In genomic region chr1:72809304-72809703, GRCm38 (mm10) we compare ENCODE assay signal across 24 mouse cellular contexts. TPM values are rescaled to one million over a fixed set of nuclear protein-coding genes. Genes with fewer than 3 reads are reported as not detected.
DNase-seq lines count a peak whose midpoint lies in the region; ATAC-seq and TF ChIP-seq lines count a peak whose summit lies in the region.
"Had no signal": no experiment of that assay in that cellular context is flagged by ENCODE, and none has a peak within 500 bp of the region (broad histone marks: within the 10 kb centered on the region; RNA-seq: fewer than 3 reads in every experiment).

No protein-coding gene starts in this region.

- peaks cover 14% of the 10 kb centered on the region; the same call in 1 of the 2 replicates for H3K9me3 ChIP-seq in forebrain, embryonic 10.5 days
- H3K9me3 ChIP-seq in forebrain, postnatal 0 days (ENCODE audit: low read length) = no peaks in the 10 kb centered on the region
- no peaks in the 10 kb centered on the region for H3K9me3 ChIP-seq in liver, embryonic 15.5 days (replicated peaks)
- H3K9me3 ChIP-seq in liver, postnatal 0 days (ENCODE audit: low read length) = no peaks in the 10 kb centered on the region
- H3K9me3 ChIP-seq: embryonic facial prominence, embryonic 12.5 days; G1E had no signal

- H3K27ac ChIP-seq in forebrain, embryonic 10.5 days = peak overlapping the region; percentile 53; the same call in 1 of the 2 replicates
- no peak overlapping the region for H3K27ac ChIP-seq in forebrain, postnatal 0 days (ENCODE audit: low read depth, low read length)
- no peak overlapping the region for H3K27ac ChIP-seq in liver, embryonic 15.5 days (replicated peaks)
- peak overlapping the region; percentile 82 for H3K27ac ChIP-seq in liver, postnatal 0 days (ENCODE audit: low read depth)
- H3K27ac ChIP-seq: embryonic facial prominence, embryonic 10.5 days; embryonic facial prominence, embryonic 12.5 days; forebrain, embryonic 12.5 days had no signal

- no peaks in the 10 kb centered on the region for H3K36me3 ChIP-seq in forebrain, embryonic 10.5 days (replicated peaks)
- no peaks in the 10 kb centered on the region for H3K36me3 ChIP-seq in forebrain, postnatal 0 days (ENCODE audit: insufficient read depth)
- no peaks in the 10 kb centered on the region for H3K36me3 ChIP-seq in liver, embryonic 15.5 days (replicated peaks)
- H3K36me3 ChIP-seq in liver, postnatal 0 days (replicated peaks; ENCODE audit: insufficient read depth, low read length) = no peaks in the 10 kb centered on the region
- H3K36me3 ChIP-seq: embryonic facial prominence, embryonic 10.5 days; embryonic facial prominence, embryonic 12.5 days; forebrain, embryonic 12.5 days; G1E had no signal

- H3K4me3 ChIP-seq in forebrain, embryonic 10.5 days = no peak overlapping the region
- H3K4me3 ChIP-seq in forebrain, postnatal 0 days (ENCODE audit: low read depth, low read length) = no peak overlapping the region
- H3K4me3 ChIP-seq in liver, embryonic 15.5 days (replicated peaks) = no peak overlapping the region
- H3K4me3 ChIP-seq in liver, postnatal 0 days (ENCODE audit: low read depth, low read length) = no peak overlapping the region
- H3K4me3 ChIP-seq: embryonic facial prominence, embryonic 10.5 days; embryonic facial prominence, embryonic 12.5 days; forebrain, embryonic 12.5 days had no signal

- H3K27me3 ChIP-seq in forebrain, embryonic 10.5 days (ENCODE audit: poor library complexity, severe bottlenecking) = no peaks in the 10 kb centered on the region
- no peaks in the 10 kb centered on the region for H3K27me3 ChIP-seq in forebrain, postnatal 0 days (ENCODE audit: insufficient read depth, low read length)
- H3K27me3 ChIP-seq in liver, embryonic 15.5 days = no peaks in the 10 kb centered on the region
- H3K27me3 ChIP-seq in liver, postnatal 0 days (ENCODE audit: insufficient read depth, low read length) = no peaks in the 10 kb centered on the region
- H3K27me3 ChIP-seq: CH12.LX; embryonic facial prominence, embryonic 12.5 days; forebrain, embryonic 12.5 days; Patski had no signal

- no peak for DNase-seq in forebrain, embryonic 10.5 days (ENCODE audit: extremely low spot score, low spot score)
- DNase-seq in forebrain, postnatal 0 days = no peak
- DNase-seq in liver = no peak
- DNase-seq in liver, postnatal 0 days = peak; percentile 46
- DNase-seq: adrenal gland, adult 8-10 months; adrenal gland, postnatal 14 days; adrenal gland, postnatal 36 days; B cell, adult 2 months; cerebellum, adult 11-12 months; cerebellum, adult 2 months; cerebellum, adult 9-10 months; cerebellum, postnatal 10 days; cerebellum, postnatal 25 days had no signal

- no peak overlapping the region for H3K4me2 ChIP-seq in forebrain, postnatal 0 days (ENCODE audit: low read depth)
- no peak overlapping the region for H3K4me2 ChIP-seq in liver, embryonic 15.5 days
- H3K4me2 ChIP-seq in liver, postnatal 0 days (ENCODE audit: low read depth, low read length) = no peak overlapping the region
- H3K4me2 ChIP-seq: embryonic facial prominence, embryonic 12.5 days; forebrain, embryonic 12.5 days had no signal

- peak; percentile 76 for TF ChIP-seq EP300 in liver, postnatal 0 days (IDR thresholded peaks at IDR 0.05; ENCODE audit: low read depth)

- WGBS in forebrain, embryonic 10.5 days = 96% methylated on average over 7 of the region's 7 CpGs
- WGBS in forebrain, postnatal 0 days = 94% methylated on average over 7 of the region's 7 CpGs
- WGBS in liver, embryonic 15.5 days (ENCODE audit: insufficient replicate concordance) = 73% methylated on average over 7 of the region's 7 CpGs
- WGBS in liver, postnatal 0 days (ENCODE audit: insufficient replicate concordance) = 68% methylated on average over 7 of the region's 7 CpGs

- H3K9ac ChIP-seq in forebrain, postnatal 0 days = no peak overlapping the region
- H3K9ac ChIP-seq in liver, embryonic 15.5 days = no peak overlapping the region
- no peak overlapping the region for H3K9ac ChIP-seq in liver, postnatal 0 days (replicated peaks)
- H3K9ac ChIP-seq: embryonic facial prominence, embryonic 12.5 days; forebrain, embryonic 12.5 days had no signal

- ATAC-seq in forebrain, postnatal 0 days = no peak
- ATAC-seq in liver, embryonic 15.5 days (ENCODE audit: insufficient read depth) = 0 out of 2 replicates have a peak, but pooled peaks have one; percentile 42
- ATAC-seq in liver, postnatal 0 days = peak; percentile 94
- ATAC-seq: activated CD4-positive, CD25-positive, alpha-beta regulatory T cell, adult 4 months; CD4-positive, CD25-positive, alpha-beta regulatory T cell, adult 4 months; forebrain, embryonic 14.5 days; forebrain, embryonic 16.5 days; Patski had no signal

- TF ChIP-seq CTCF in forebrain, postnatal 0 days (IDR thresholded peaks at IDR 0.05; ENCODE audit: low read depth) = no peak
- TF ChIP-seq CTCF in liver, postnatal 0 days (IDR thresholded peaks at IDR 0.05; ENCODE audit: low read depth) = no peak

- H3K4me1 ChIP-seq in forebrain, embryonic 10.5 days = peaks cover 52% of the 10 kb centered on the region
- no peaks in the 10 kb centered on the region for H3K4me1 ChIP-seq in forebrain, postnatal 0 days (ENCODE audit: insufficient read depth)
- no peaks in the 10 kb centered on the region for H3K4me1 ChIP-seq in liver, embryonic 15.5 days (replicated peaks)
- H3K4me1 ChIP-seq in liver, postnatal 0 days (ENCODE audit: insufficient read depth) = no peaks in the 10 kb centered on the region

RNA-seq across cellular contexts. Expression of gene Igfbp2, which starts 15.0 kb away (rescaled TPM):
- polyA plus RNA-seq in forebrain, embryonic 10.5 days (2016; fragmentation: Nextera tagmentation; extraction: Ambion mirVana) = 742 and 777 TPM in 2 replicates
- total RNA-seq in forebrain, postnatal 0 days (2014; rRNA removed) = 311 and 330 TPM in 2 replicates
- polyA plus RNA-seq in forebrain, postnatal 0 days (2015; fragmentation: Nextera tagmentation; extraction: Ambion mirVana) = 341 and 409 TPM in 2 replicates
- polyA plus RNA-seq in liver, embryonic 15.5 days (2015; fragmentation: Nextera tagmentation; extraction: Ambion mirVana) = 8.7 and 16.4 TPM in 2 replicates
- 3,364 and 3,428 TPM in 2 replicates for polyA plus RNA-seq in liver, postnatal 0 days (2015; fragmentation: Nextera tagmentation; extraction: Ambion mirVana)
- polyA plus RNA-seq: activated CD4-positive, CD25-positive, alpha-beta regulatory T cell, adult 4 months; CD4-positive, CD25-positive, alpha-beta regulatory T cell, adult 4 months; G1E had no signal

Comparison
In these comparisons a context has a peak if more than half of its experiments do, and no peak if none do; other contexts are left out.
1. H3K27ac ChIP-seq: peak in forebrain, embryonic 10.5 days (single experiment) and liver, postnatal 0 days (single experiment); none in forebrain, postnatal 0 days (single experiment) and liver, embryonic 15.5 days (single experiment).
2. RNA of gene Igfbp2, which starts 15.0 kb away (polyA plus RNA-seq): 3,364 to 3,428 TPM in liver, postnatal 0 days, 742 to 777 TPM in forebrain, embryonic 10.5 days and 341 to 409 TPM in forebrain, postnatal 0 days; 8.7 to 16.4 TPM in liver, embryonic 15.5 days; every median in the first group is over 10 times any median in the second.